Mouse (Mus musculus) embryonic facial prominence, embryonic 12.5 days (tissue): ENCODE results near the gene Prl8a2. TPM values are rescaled to one million over a fixed set of nuclear protein-coding genes. Genes with fewer than 3 reads are reported as not detected.

Source experiments
- ATAC-seq: fragments of 200-750 bp; cut with Nextera tagmentation; 2 replicates; pipeline ENCODE4 v1.8.0; 2017; ENCODE audit not compliant: insufficient number of reproducible peaks, insufficient read depth, low FRiP score, low TSS enrichment
- H3K27ac ChIP-seq: fragments of 300-500 bp; sonication (generic); 2 replicates; pipeline ENCODE4 v1.5.1; 2016; ENCODE audit warnings: mild to moderate bottlenecking
- H3K27me3 ChIP-seq: fragments of 300-500 bp; sonication (generic); 2 replicates; pipeline ENCODE4 v1.6.1; 2016; ENCODE audit warnings: mild to moderate bottlenecking, moderate library complexity
- H3K36me3 ChIP-seq: fragments of 300-500 bp; sonication (generic); 2 replicates; pipeline ENCODE4 v1.6.1; 2016; ENCODE audit warnings: mild to moderate bottlenecking
- H3K4me1 ChIP-seq: fragments of 300-500 bp; sonication (generic); 2 replicates; pipeline ENCODE4 v1.6.1; 2016
- H3K4me2 ChIP-seq: fragments of 300-500 bp; sonication (generic); replicated peaks from 2 replicates; pipeline ENCODE4 v1.6.1; 2016; ENCODE audit warnings: mild to moderate bottlenecking, moderate library complexity
- H3K4me3 ChIP-seq: fragments of 300-500 bp; sonication (generic); 2 replicates; pipeline ENCODE4 v1.5.1; 2016; ENCODE audit warnings: mild to moderate bottlenecking
- H3K9ac ChIP-seq: fragments of 300-500 bp; sonication (generic); 2 replicates; pipeline ENCODE4 v1.6.1; 2016; ENCODE audit warnings: mild to moderate bottlenecking, moderate library complexity
- H3K9me3 ChIP-seq: fragments of 300-500 bp; sonication (generic); 2 replicates; pipeline ENCODE4 v1.6.1; 2016; ENCODE audit warnings: mild to moderate bottlenecking, moderate library complexity
- WGBS: fragments of 180-500 bp; shearing (Covaris S2); methylation state at CpG from one replicate; pipeline ENCODE4 v1.1.7; 2016; 5-methylcytosine and 5-hydroxymethylcytosine counted together
- polyA plus RNA-seq: library from polyadenylated mRNA; unstranded; fragments of >200 nt; fragmentation: Nextera tagmentation; extraction: Ambion mirVana; gene quantifications from 2 replicates; pipeline ENCODE4 v1.2.1, GENCODE M21; 2016

Gene Prl8a2
- not detected in 2 replicates for polyA plus RNA-seq

GRCm38 (mm10) chr13:27345373-27345772 is at the start of gene Prl8a2:
TSS of gene Prl8a2 (plus strand) at chr13:27345673.
- H3K4me2 ChIP-seq = no peak within 1 kb of the TSS
- no peaks in the 10 kb centered on the region for H3K9me3 ChIP-seq
- H3K27ac ChIP-seq = no peak within 1 kb of the TSS
- H3K4me3 ChIP-seq = no peak within 1 kb of the TSS
- H3K4me1 ChIP-seq = no peaks in the 10 kb centered on the region
- no peak for ATAC-seq
- WGBS = 60% methylated on average over 2 of the region's 2 CpGs
- no peak within 1 kb of the TSS for H3K9ac ChIP-seq
- no peaks in the 10 kb centered on the region for H3K36me3 ChIP-seq
- H3K27me3 ChIP-seq = no peaks in the 10 kb centered on the region

- H3K27ac ChIP-seq = no peak within 1 kb of the TSS
- H3K27me3 ChIP-seq = no peaks in the 10 kb centered on the region
- H3K9ac ChIP-seq = no peak within 1 kb of the TSS
- no peak for ATAC-seq
- 81% methylated on average over 7 of the region's 7 CpGs for WGBS
- no peak within 1 kb of the TSS for H3K4me3 ChIP-seq
- H3K9me3 ChIP-seq = no peaks in the 10 kb centered on the region
- H3K36me3 ChIP-seq = no peaks in the 10 kb centered on the region
- H3K4me1 ChIP-seq = no peaks in the 10 kb centered on the region
- H3K4me2 ChIP-seq = no peak within 1 kb of the TSS
Measured at GRCm38 (mm10) chr13:27312334-27313225, 32.9 kb upstream of the Prl8a2 start, which contains the start of gene Prl6a1. TSS of gene Prl6a1 (plus strand) at chr13:27312627.

GRCm38 (mm10) chr13:27334989-27335388 is 10.5 kb upstream of the Prl8a2 start:
- Histone ChIP-seq H3K36me3 (no peaks in the 10 kb centered on the region), H3K4me3 (no peak overlapping the region), H3K4me2 (no peak overlapping the region), H3K27me3 (no peaks in the 10 kb centered on the region), H3K9me3 (no peaks in the 10 kb centered on the region), H3K9ac (no peak overlapping the region), H3K4me1 (no peaks in the 10 kb centered on the region), H3K27ac (no peak overlapping the region)
- no peak for ATAC-seq
- 85% methylated on average over 1 of the region's 1 CpGs for WGBS

- no peaks in the 10 kb centered on the region for H3K27me3 ChIP-seq
- H3K27ac ChIP-seq = no peak overlapping the region
- ATAC-seq = no peak
- no peak overlapping the region for H3K9ac ChIP-seq
- no peak overlapping the region for H3K4me2 ChIP-seq
- H3K4me3 ChIP-seq = no peak overlapping the region
- H3K36me3 ChIP-seq = no peaks in the 10 kb centered on the region
- no peaks in the 10 kb centered on the region for H3K9me3 ChIP-seq
- WGBS = 52% methylated on average over 3 of the region's 3 CpGs
- no peaks in the 10 kb centered on the region for H3K4me1 ChIP-seq
Measured at GRCm38 (mm10) chr13:27342733-27343275, 2.7 kb upstream of the Prl8a2 start.

GRCm38 (mm10) chr13:27390746-27391145 is 45.3 kb downstream of the Prl8a2 start, which contains the start of gene Prl2b1:
TSS of gene Prl2b1 (minus strand) at chr13:27390846.
- Histone ChIP-seq H3K27me3 (no peaks in the 10 kb centered on the region), H3K27ac (no peak within 1 kb of the TSS), H3K4me3 (no peak within 1 kb of the TSS), H3K4me1 (no peaks in the 10 kb centered on the region), H3K9ac (no peak within 1 kb of the TSS), H3K36me3 (no peaks in the 10 kb centered on the region), H3K4me2 (no peak within 1 kb of the TSS), H3K9me3 (no peaks in the 10 kb centered on the region)
- 62% methylated on average over 6 of the region's 6 CpGs for WGBS
- ATAC-seq = no peak

GRCm38 (mm10) chr13:27399061-27399724 is 53.7 kb downstream of the Prl8a2 start:
- no peak for ATAC-seq
- no peaks in the 10 kb centered on the region for H3K27me3 ChIP-seq
- H3K4me2 ChIP-seq = no peak overlapping the region
- WGBS = 81% methylated on average over 7 of the region's 7 CpGs
- H3K9ac ChIP-seq = no peak overlapping the region
- H3K36me3 ChIP-seq = no peaks in the 10 kb centered on the region
- no peak overlapping the region for H3K27ac ChIP-seq
- no peaks in the 10 kb centered on the region for H3K4me1 ChIP-seq
- H3K4me3 ChIP-seq = no peak overlapping the region
- H3K9me3 ChIP-seq = no peaks in the 10 kb centered on the region

Other genes starting within 250 kb of the Prl8a2 start
- not detected in 2 replicates for gene Prl3d2, start 224.0 kb upstream of the Prl8a2 start, polyA plus RNA-seq
- not detected in 2 replicates for gene Prl3d3, start 188.9 kb upstream of the Prl8a2 start, polyA plus RNA-seq
- not detected in 2 replicates for gene Prl3c1, start 149.0 kb upstream of the Prl8a2 start, polyA plus RNA-seq
- gene Prl3b1, start 103.8 kb upstream of the Prl8a2 start, polyA plus RNA-seq = 0.56 and 0.69 TPM in 2 replicates
- not detected in 2 replicates for gene Prl3a1, start 86.2 kb upstream of the Prl8a2 start, polyA plus RNA-seq
- gene Prl6a1, start 33.0 kb upstream of the Prl8a2 start, polyA plus RNA-seq = not detected in 2 replicates
- not detected in 2 replicates for gene Prl2b1, start 45.2 kb downstream of the Prl8a2 start, polyA plus RNA-seq
- gene Prl8a6, start 93.0 kb downstream of the Prl8a2 start, polyA plus RNA-seq = not detected in 2 replicates
- not detected in 2 replicates for gene Prl8a8, start 167.5 kb downstream of the Prl8a2 start, polyA plus RNA-seq
- gene Prl8a9, start 218.9 kb downstream of the Prl8a2 start, polyA plus RNA-seq = not detected in 2 replicates
- not detected in 2 replicates for gene Prl8a1, start 236.5 kb downstream of the Prl8a2 start, polyA plus RNA-seq